Mouse (Mus musculus): ENCODE results near the gene Strip1.

GRCm38 (mm10) chr3:107597134-107597533 lies 34.4 kb downstream of the Strip1 start:
- no peak for TF ChIP-seq CTCF (IDR thresholded peaks at IDR 0.05; ENCODE audit: control insufficient read depth, insufficient read depth, low read length)
- TF ChIP-seq POLR2A (IDR thresholded peaks at IDR 0.05; ENCODE audit: borderline replicate concordance, control insufficient read depth, low read depth, low read length), result no peak

Measured in bone marrow, adult 2 months (tissue).